Mouse (Mus musculus) layer of hippocampus, adult 11-12 months (tissue): Measurements from ENCODE around the gene Slc26a1.

Source experiments
- DNase-seq: peaks from one replicate; pipeline ENCODE4 v3.0.0; 2022; ENCODE audit warnings: low spot score

The Slc26a1 gene

DNA sequence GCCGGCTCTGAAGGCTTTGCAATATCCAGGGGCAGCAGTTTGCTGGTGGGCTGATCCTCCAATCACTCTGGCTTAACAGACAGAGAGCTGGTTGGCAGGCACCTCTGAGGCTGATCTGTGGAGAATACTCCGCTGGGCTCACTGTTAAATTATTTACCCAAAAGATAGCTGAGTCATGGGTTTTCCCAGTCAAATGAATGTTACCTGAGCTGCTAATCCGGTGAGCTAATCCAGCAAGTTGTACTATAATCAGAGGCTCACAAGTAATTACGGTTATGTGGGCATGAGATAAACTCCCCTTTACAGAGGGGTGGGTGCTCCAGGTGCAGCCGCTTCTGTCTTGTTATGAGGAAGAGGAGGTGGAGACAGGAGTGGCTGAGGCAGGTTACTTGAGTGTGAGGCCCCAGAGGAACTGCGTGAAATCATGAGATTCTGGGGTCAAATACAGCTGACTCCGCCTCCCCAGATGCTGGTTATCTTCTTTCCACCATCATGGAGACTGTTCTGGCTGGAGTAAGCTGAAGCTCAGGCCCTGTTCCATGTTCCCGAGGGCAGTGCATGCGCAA lies at the start of gene Slc26a1:
TSS of gene Slc26a1 (minus strand) at position 319 of the 566 bp plus-strand sequence.
- no peak for DNase-seq

DNA sequence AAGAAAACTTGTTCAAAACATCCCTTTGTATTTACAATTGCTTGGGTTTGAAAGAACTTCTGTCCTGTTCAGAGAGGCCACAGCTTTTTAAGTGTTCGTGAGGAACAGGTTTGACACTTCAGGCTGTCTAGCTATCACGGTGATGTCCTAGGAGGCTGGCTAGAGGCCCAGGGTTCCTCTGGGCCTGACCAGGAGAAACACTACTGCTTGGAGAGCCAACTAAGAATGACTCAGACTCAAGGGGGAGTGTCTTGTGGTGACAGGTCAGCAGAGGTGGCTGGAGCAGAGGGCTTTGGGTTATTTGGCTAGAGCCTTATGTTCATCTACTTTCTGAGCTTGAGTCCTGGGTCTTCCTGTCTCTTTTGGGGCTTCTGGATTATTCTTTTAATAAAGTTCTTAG lies 48.6 kb upstream of the Slc26a1 start:
- no peak for DNase-seq

DNA sequence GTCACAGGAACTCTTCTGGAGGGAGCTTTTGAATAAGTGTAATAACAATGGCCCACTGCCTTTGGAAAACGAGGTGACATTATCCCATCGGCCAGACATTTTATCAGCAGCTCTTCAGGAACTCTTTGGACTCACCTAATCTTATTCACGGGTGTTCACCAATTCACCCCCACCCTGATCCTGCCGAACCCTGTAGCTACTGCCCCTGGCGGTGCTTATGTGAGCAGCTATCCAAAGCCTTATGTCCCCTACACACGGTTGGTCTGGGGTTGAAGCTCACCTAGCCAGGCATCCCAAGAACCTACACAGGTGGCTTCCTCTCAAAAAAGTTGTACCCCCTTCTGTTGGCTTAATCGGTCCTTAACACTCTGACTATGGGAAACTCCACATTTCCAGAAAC lies 44.4 kb upstream of the Slc26a1 start:
- no peak for DNase-seq

DNA sequence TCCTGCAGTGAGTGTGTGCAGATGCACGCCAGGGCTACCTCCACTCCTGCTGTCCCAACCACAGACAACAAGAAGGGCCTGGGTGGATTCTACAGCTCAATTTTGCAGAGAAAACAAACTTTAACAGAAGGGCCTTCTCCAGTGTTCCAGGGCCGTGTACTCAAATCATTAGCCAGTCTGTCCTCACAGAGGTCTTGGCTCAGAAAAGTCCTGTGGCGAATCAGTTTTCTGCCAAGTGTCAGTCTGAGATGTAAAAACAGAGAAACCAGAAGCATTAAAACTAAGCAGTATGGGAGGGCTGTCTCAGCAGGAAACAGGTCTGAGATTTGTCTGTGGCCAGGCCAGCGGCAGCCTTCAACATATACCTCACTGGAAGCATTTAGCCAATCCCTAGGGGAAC lies 42.7 kb upstream of the Slc26a1 start:
- no peak for DNase-seq

DNA sequence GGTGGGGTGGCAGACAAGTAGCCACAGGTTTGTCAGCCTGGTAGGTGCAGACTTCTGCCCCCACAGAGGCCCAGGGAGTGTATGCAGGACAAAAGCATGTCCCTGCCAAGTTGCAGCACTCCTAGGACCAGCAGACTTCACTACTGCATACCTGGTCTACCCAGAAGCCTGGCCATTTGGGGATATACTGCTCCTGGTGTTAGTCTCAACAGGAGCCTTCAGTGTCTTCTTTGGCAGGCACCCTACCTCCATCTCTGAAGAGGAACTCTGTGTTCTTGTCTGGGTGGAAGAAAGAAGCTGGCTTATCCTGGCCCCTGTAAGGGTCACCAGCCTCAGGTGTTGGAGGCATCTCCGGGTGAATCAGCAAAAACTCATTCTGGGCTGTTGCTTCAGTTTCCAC lies 40.6 kb upstream of the Slc26a1 start:
- no peak for DNase-seq

DNA sequence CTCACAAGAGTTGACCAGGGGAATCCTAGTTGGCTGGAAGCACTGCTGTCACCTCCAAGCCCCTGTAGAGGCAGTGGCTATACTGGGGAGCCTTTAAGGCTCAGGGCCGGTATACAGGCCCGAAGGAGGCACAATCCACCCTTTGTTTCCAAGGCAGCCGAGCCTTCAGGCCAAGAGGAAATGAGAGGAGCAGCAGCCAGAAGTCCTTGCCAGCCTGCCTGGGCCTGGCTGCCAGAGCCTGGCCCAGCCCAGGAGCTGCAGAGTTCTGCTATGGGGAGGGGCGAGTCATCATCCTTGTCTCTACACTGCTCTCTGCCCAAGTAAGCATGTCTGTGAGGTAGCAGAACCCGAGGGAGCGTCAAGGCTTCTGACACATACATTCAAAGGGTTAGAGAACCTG lies 38.8 kb upstream of the Slc26a1 start:
- peak; percentile 52 for DNase-seq

DNA sequence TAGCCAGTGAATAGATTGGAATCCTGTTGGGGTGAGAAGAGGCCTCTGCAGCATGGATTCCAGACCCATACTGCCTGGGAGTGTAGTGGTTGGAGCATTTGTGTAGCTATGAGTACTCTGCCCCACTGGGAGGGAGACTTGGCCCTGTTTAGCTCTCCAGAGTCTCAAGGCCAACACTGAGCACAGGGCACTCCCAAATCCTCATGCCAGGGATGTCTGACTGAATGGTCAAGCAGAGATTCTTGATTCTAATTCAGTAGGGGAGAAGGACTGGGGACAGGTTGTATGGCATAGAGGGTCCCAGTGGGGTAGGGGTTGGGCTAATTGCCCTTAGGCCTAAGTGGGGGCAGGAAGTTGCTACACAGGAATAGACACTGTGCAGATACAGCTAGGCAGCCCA lies 38.3 kb upstream of the Slc26a1 start:
- no peak for DNase-seq

DNA sequence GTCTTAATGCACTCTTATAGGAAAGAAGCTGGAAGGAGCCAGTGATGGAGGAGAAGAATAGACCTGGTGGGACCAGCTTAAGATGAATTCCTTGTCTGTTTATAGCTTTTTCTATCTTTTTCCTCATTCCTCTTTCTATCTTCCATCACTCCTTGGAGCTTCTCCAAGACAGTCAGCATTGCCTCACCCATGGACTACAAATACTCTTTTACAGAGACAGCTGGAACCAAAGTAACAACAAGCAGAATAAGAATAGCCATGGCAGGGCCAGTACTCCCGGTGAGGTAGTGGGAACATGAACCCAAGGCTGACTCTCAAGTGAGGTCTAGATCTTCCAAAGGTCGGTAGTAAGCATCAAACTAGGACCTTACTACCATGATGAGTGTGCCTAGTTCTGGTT lies 37.7 kb upstream of the Slc26a1 start:
- DNase-seq = no peak

DNA sequence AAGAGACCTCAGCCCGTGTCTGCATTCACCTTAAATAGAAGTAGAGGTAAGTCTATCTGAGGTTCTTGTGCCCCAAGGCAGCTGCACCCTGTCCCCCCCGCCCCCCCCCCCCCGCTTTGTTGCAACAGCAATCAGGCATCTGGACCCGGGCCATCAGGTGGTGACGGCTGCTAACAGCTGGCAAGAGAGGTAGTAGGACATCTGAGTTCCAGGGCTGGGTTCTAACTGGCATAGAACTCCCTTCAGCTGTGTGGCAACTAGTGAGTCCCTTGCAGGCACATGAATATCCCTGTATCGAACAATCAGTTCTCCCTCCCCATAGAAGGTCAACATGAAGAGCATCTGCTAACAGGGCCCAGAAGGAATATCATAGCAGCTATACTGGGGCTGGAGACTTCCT lies 36.6 kb upstream of the Slc26a1 start:
- no peak for DNase-seq

DNA sequence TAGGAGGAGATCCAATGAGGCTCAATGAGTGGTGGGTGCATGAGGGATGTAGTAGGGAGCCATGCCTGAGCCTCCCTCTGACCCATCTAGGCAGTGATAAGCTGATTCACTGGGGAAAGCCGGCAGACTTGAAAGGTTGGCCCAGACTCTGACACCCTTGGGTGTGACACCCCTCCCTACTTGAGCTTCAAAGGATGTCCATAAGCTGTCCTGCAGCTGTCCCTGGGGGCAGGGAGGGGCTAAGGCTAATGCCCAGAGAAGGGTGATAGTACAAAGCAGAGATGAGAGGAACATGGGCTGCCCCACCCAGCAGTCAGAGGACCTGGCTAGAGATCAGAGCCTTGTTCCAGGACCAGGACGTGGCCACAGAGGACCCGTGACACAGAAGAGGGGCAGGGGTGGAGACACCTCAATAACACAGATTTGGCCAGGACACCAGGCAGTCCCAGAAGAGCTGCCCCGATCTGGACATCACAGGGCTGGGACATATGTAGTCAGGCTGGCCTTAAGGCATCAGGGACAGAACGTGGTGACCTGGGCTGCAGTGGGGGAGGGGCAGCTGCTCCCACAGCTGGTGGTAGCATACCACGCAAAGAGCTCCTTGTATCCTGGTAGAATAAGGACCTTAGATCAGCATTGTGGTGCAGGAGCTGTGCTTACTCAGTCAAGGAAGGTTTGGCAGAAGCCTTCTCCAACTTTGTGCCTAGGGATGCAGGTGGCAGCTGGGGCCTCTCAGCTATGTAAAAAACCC lies 33.8 kb upstream of the Slc26a1 start:
- DNase-seq = no peak

DNA sequence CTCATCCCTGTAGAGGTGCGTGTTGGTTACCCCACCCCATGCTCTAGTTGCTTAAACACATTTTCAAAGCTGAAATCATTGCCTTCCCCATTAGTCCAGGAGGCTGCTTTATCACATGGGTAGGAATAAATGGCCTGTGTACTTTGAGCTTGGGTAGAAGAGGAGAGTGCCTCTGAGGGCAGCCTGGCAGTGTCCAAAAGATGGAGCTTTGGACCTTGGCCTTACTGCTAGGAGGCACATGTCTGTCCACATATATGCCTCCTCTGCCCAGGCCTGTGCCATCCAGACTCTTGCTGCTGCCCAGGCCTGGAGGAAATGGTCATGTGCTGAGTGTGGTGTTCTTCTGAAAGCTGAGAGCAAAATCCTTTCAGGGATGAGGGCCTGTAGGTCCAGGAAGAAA lies 33.0 kb upstream of the Slc26a1 start:
- no peak for DNase-seq

DNA sequence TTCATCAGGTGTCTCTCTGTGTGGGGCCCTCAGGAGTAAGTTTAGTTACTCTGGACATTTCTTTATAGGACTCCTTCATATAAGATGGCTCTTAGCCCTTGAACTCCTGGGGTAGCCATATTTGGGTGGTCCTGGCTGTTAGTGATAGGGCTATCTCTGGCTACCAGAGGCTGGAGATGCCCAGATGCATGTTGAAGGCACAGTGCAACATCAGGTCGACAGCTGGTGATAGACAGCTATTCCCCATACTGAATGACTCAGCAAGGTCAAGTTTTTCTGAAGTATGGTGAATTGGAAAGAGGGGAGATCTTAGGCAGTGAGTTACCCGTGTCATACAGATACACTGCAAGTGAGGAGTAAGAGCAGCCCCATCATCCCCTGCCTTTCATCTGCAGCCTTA lies 32.4 kb upstream of the Slc26a1 start:
- no peak for DNase-seq

DNA sequence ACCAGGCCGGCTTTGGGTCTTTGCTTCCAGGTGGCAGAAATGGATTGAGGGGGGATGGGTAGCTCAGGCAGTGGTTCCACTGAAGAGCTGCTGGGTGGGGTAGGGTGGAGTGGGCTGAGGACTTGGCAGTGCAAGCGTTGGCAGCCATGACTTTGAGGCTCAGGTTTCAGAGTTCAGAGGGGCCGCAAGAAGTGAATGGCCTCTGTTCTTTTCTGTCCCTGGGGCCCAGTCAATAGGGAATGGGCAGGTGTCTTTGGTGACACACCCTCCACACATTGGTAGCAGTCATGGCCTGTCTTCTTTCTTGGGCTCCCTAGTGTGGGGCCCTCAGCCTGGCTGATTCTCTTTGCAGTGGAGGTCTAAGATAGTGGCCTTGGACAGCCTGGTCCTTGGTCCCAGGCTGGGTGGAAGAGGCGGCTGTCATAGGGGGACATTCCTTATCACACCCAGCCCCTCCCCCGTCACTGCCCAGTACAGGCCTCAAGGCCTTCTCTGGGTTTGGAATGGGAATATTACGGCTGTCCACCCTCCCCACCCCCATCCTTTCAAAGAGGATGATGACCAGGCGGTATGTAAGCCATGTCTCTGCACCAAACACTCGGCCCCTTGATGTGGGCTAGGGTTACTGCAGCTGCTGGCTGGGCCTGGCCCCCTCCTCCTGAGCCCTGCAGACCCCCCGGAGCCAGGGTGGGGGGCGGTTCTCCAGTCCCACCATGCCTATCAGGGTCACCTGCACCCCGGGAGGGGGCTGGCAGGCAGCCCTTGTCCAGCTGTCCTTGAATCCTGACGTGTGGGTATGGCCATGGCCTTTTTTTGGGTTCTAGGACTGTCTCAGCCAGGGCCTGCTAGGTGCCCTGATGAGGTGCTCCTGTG lies 28.6 kb upstream of the Slc26a1 start:
- DNase-seq = no peak

DNA sequence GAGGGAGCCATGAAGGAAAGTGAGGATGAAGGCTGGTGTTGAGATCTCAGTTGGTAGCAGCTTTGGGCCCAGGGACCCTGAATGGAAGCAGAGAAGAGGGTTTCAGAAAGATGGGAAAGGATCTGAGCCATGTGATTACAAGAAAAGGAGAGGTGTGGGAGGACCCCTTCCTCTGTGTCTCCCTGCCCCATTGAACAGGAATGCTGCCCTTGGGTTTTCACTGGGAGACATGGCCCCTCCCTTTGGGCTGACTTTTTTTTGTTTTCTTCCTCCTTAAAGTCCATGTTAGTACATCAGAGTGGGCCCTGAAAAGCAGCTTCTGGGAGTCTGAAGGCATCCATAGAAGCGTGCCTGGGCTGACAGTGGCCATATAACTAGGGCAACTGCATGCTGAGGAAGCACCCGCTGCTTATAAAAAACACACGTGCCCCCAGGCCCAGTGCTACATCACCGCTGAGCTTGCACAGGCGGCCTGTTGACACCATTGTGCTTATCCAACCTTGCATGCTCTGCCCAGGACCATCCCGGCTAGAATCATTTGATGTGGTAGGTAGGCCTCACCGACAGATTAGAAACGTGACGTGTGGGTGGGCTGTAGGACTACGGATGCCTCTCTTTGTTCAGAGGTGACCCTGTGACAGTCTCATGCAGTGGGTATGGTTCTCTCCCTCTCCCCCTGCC lies 26.1 kb upstream of the Slc26a1 start:
- DNase-seq = no peak

DNA sequence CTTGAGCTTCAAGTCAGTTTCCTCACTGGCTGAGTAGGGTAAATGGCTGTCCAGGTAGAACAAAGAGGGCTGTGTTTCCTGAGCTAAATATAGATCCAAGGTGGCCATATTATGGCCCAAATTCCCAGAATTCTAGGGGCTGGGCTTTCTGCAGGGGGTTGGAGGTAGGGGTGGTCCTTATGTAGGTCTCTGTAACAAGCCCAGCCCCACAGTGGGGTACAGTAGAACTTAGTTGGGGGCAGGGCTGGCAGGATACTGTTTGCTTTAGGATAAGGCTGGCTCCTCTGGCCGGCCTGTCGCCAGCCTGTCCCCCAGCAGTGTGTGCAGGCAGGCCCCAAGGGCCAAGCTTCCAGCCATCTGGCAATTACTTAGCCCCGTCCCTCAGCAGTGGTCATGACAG lies 25.0 kb upstream of the Slc26a1 start:
- no peak for DNase-seq

DNA sequence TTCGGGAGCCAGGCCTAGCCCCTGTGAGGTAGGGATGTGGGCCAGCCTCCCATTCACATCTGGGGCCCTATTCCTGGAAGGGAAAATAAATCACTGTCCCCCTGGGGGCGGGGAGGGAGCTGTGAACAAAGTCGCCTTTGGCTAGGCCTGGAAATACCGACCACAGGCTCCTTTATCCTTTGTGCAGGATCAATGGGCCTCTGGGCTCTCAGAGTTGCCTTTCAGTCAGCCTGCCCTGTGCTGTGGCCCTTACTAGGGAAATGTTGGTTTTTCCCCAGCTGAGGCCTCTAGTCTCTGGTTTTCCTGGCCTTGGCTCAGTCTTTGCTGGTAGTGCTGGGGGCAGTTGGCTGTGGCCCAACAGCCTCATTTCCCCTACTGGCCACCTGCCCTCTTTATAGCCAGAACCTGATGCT lies 22.0 kb upstream of the Slc26a1 start:
- peak; percentile 73 for DNase-seq

DNA sequence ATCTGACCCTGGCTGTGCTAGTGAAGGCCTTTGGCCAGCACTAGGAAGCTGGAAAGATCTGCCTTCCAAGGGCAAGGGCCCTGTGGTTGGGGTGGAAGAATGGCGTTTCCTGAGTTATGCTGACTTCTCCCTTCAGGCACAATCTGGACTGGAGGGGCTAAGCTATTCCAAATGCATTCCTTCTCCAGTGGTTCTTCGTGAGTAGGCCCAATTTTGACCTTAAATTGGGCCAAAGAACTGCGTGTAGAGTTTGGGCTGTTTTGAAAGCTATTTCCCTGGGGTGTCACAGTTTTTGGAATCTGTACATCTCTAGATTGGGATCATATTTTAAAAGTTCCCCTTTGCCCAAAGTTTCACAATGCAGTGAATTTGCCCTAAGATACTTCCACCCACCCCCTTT lies 21.2 kb upstream of the Slc26a1 start:
- no peak for DNase-seq

DNA sequence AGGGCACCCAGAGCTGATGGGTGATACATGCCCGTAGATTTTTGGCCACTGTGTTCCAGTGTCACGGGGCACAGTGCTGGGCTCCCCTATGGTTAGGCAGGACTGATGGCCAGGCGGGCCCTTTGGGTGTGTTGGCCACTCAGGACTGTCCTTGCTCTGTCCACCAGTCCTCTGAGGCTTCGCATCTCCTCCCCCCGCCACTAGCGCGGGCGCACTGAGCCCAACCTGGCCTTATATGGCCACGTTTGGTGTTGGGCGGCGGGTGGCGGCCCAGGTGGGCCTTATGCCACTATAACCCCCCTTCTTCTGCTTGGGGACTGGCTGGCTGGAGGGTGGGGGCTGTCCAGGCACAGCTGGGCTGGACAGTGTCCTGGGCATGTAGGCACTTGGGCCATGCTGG lies 20.5 kb upstream of the Slc26a1 start:
- no peak for DNase-seq

DNA sequence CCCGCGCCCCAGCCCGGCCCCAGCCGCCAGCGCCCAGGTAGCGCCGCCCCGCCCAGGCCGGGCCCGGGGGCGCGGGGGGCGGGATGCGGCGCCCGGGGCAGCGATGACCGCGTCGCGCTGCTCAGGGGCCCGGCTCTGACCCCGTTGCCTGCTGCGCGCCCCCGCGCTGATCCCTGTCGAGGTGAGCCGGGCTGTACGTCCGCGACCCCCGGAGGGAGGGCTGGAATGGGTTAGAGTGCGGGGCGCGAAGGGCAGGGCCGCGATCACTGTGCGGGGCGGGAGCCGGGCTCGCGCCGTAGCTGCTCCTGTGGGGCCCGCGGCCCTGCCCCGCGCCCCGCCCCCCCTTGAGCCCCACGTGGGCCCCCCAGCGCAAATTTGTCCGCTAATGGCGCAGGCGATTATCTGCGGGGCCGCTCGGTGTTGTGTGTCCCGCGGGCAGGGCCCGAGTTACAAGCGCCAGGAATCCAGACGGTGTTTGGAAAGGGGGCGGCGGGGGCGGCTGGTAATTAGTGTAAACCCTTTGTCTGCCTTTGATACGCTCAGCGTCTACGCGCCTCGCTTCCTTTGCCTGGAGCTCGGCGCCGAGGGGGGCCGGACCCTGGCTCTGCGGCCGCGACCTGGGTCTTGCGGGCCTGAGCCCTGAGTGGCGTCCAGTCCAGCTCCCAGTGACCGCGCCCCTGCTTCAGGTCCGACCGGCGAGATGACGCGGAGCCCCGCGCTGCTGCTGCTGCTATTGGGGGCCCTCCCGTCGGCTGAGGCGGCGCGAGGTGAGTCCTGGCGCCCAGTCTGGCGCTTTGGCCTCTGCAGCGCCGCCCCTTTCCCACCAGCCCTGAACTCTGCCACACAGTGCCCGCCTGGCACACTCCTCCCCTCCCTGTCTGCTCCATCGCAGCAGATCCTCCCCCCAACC lies 19.2 kb upstream of the Slc26a1 start:
- DNase-seq = peak; percentile 58

DNA sequence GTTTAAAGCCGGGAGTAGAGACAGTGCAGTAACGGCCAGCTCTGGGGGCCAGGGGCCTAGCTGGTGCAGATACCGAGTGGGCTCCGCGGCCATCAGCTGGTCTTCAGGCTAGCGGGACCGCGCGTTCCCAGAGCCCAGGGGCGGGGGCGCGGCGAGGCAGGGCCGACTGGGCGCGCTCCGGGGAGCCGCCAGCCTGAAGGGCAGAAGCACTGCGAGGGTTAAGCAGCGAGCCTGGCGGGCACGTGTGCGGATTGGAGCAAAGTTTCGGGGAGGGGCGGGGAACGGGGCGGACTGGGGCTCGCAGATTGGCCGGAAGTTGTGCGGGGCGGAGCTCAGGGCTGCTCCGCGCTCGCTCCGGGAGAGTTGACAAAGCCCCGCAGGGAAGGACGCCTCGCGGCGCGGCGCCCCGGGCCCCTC lies 18.5 kb upstream of the Slc26a1 start:
- DNase-seq = peak; percentile 60

DNA sequence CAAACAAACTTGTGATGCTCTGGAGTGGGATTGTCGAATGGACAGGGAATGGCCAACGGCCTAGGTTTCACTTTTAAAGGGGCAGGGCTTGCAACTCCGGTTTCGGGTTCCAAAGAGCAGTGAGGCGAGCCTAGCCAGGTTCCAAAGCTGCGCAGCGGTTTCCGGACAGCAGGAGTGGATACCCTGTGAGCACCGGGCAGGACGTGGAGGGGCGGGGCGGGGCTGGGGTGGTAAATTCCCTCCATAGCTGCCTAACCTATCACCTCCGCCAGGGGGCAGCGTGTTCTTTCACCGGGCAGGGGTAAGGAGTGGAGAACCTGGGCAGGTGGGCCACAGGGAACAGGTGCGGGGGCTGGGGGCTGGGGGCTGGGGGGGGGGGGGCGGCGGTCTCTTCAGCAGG lies 16.9 kb upstream of the Slc26a1 start, which contains the start of gene Fgfrl1:
TSS of gene Fgfrl1 (plus strand) at position 112 of the 400 bp plus-strand sequence.
- no peak for DNase-seq
